Mouse (Mus musculus): ENCODE data around the gene 5730522E02Rik. TPM values are rescaled to one million over a fixed set of nuclear protein-coding genes. Genes with fewer than 3 reads are reported as not detected.
A peak's percentile ranks its signal among the peaks of the same experiment; 100 is the strongest.

The 5730522E02Rik gene
- polyA plus RNA-seq, 1 experiment from 2014 or later = 0.09 TPM

- H3K4me1 ChIP-seq (ENCODE audit: control insufficient read depth, low read depth, low read length) = no peaks in the 10 kb centered on the region
- H3K27ac ChIP-seq (ENCODE audit: low read length) = no peak overlapping the region
- no peaks in the 10 kb centered on the region for H3K9me3 ChIP-seq (replicated peaks; ENCODE audit: control insufficient read depth, low read length)
- no peak overlapping the region for H3K4me2 ChIP-seq (ENCODE audit: low read depth, low read length)
- WGBS (ENCODE audit: insufficient replicate concordance) = 69% methylated on average over 3 of the region's 3 CpGs
- no peaks in the 10 kb centered on the region for H3K36me3 ChIP-seq (ENCODE audit: control insufficient read depth, insufficient read depth)
- no peak overlapping the region for H3K9ac ChIP-seq (ENCODE audit: low read depth, low read length)
- H3K27me3 ChIP-seq (ENCODE audit: control insufficient read depth, insufficient read depth, low read depth, low read length) = no peaks in the 10 kb centered on the region
- no peak for ATAC-seq (ENCODE audit: low read depth)
- H3K4me3 ChIP-seq (ENCODE audit: low read depth, low read length) = no peak overlapping the region
Measured at GRCm38 (mm10) chr11:26112206-26112605, 98.4 kb downstream of the 5730522E02Rik start.

GRCm38 (mm10) chr11:26108647-26109046, 101.9 kb downstream of the 5730522E02Rik start:
- Histone ChIP-seq H3K4me3 (ENCODE audit: low read depth, low read length) (no peak overlapping the region), H3K4me2 (ENCODE audit: low read depth, low read length) (no peak overlapping the region), H3K4me1 (ENCODE audit: control insufficient read depth, low read depth, low read length) (no peaks in the 10 kb centered on the region), H3K27ac (ENCODE audit: low read length) (no peak overlapping the region), H3K9ac (ENCODE audit: low read depth, low read length) (no peak overlapping the region), H3K27me3 (ENCODE audit: control insufficient read depth, insufficient read depth, low read depth, low read length) (no peaks in the 10 kb centered on the region), H3K36me3 (ENCODE audit: control insufficient read depth, insufficient read depth) (no peaks in the 10 kb centered on the region), H3K9me3 (replicated peaks; ENCODE audit: control insufficient read depth, low read length) (no peaks in the 10 kb centered on the region)
- no peak for ATAC-seq (ENCODE audit: low read depth)
- WGBS (ENCODE audit: insufficient replicate concordance) = 33% methylated on average over 1 of the region's 1 CpGs

- ATAC-seq (ENCODE audit: low read depth) = no peak
- Histone ChIP-seq H3K4me3 (ENCODE audit: low read depth, low read length) (no peak overlapping the region), H3K9ac (ENCODE audit: low read depth, low read length) (no peak overlapping the region), H3K4me1 (ENCODE audit: control insufficient read depth, low read depth, low read length) (no peaks in the 10 kb centered on the region), H3K36me3 (ENCODE audit: control insufficient read depth, insufficient read depth) (no peaks in the 10 kb centered on the region), H3K27me3 (ENCODE audit: control insufficient read depth, insufficient read depth, low read depth, low read length) (no peaks in the 10 kb centered on the region), H3K27ac (ENCODE audit: low read length) (no peak overlapping the region), H3K9me3 (replicated peaks; ENCODE audit: control insufficient read depth, low read length) (no peaks in the 10 kb centered on the region), H3K4me2 (ENCODE audit: low read depth, low read length) (no peak overlapping the region)
- WGBS (ENCODE audit: insufficient replicate concordance) = 51% methylated on average over 2 of the region's 2 CpGs
Measured at GRCm38 (mm10) chr11:26104680-26105079, 105.9 kb downstream of the 5730522E02Rik start.

GRCm38 (mm10) chr11:26103698-26104097, 106.9 kb downstream of the 5730522E02Rik start:
- Histone ChIP-seq H3K36me3 (ENCODE audit: control insufficient read depth, insufficient read depth) (no peaks in the 10 kb centered on the region), H3K9ac (ENCODE audit: low read depth, low read length) (no peak overlapping the region), H3K4me2 (ENCODE audit: low read depth, low read length) (0 out of 2 replicates have a peak overlapping the region, but pooled peaks have one; percentile 1), H3K27me3 (ENCODE audit: control insufficient read depth, insufficient read depth, low read depth, low read length) (no peaks in the 10 kb centered on the region), H3K9me3 (replicated peaks; ENCODE audit: control insufficient read depth, low read length) (no peaks in the 10 kb centered on the region), H3K4me1 (ENCODE audit: control insufficient read depth, low read depth, low read length) (no peaks in the 10 kb centered on the region), H3K4me3 (ENCODE audit: low read depth, low read length) (no peak overlapping the region), H3K27ac (ENCODE audit: low read length) (no peak overlapping the region)
- WGBS (ENCODE audit: insufficient replicate concordance) = 13% methylated on average over 8 of the region's 8 CpGs
- no peak for ATAC-seq (ENCODE audit: low read depth)

- H3K4me3 ChIP-seq (ENCODE audit: low read depth, low read length) = no peak overlapping the region
- H3K27me3 ChIP-seq (ENCODE audit: control insufficient read depth, insufficient read depth, low read depth, low read length) = no peaks in the 10 kb centered on the region
- no peaks in the 10 kb centered on the region for H3K9me3 ChIP-seq (replicated peaks; ENCODE audit: control insufficient read depth, low read length)
- H3K9ac ChIP-seq (ENCODE audit: low read depth, low read length) = no peak overlapping the region
- no peaks in the 10 kb centered on the region for H3K4me1 ChIP-seq (ENCODE audit: control insufficient read depth, low read depth, low read length)
- H3K4me2 ChIP-seq (ENCODE audit: low read depth, low read length) = no peak overlapping the region
- WGBS (ENCODE audit: insufficient replicate concordance) = 26% methylated on average over 4 of the region's 4 CpGs
- ATAC-seq (ENCODE audit: low read depth) = no peak
- no peaks in the 10 kb centered on the region for H3K36me3 ChIP-seq (ENCODE audit: control insufficient read depth, insufficient read depth)
- no peak overlapping the region for H3K27ac ChIP-seq (ENCODE audit: low read length)
Measured at GRCm38 (mm10) chr11:26102878-26103277, 107.7 kb downstream of the 5730522E02Rik start.

GRCm38 (mm10) chr11:26100077-26100476, 110.5 kb downstream of the 5730522E02Rik start:
- Histone ChIP-seq H3K27me3 (ENCODE audit: control insufficient read depth, insufficient read depth, low read depth, low read length) (no peaks in the 10 kb centered on the region), H3K36me3 (ENCODE audit: control insufficient read depth, insufficient read depth) (no peaks in the 10 kb centered on the region), H3K4me3 (ENCODE audit: low read depth, low read length) (no peak overlapping the region), H3K4me2 (ENCODE audit: low read depth, low read length) (no peak overlapping the region), H3K9ac (ENCODE audit: low read depth, low read length) (no peak overlapping the region), H3K4me1 (ENCODE audit: control insufficient read depth, low read depth, low read length) (no peaks in the 10 kb centered on the region), H3K27ac (ENCODE audit: low read length) (no peak overlapping the region), H3K9me3 (replicated peaks; ENCODE audit: control insufficient read depth, low read length) (no peaks in the 10 kb centered on the region)
- 65% methylated on average over 5 of the region's 5 CpGs for WGBS (ENCODE audit: insufficient replicate concordance)
- ATAC-seq (ENCODE audit: low read depth) = no peak

- 63% methylated on average over 2 of the region's 2 CpGs for WGBS (ENCODE audit: insufficient replicate concordance)
- Histone ChIP-seq H3K9ac (ENCODE audit: low read depth, low read length) (no peak overlapping the region), H3K27ac (ENCODE audit: low read length) (no peak overlapping the region), H3K36me3 (ENCODE audit: control insufficient read depth, insufficient read depth) (no peaks in the 10 kb centered on the region), H3K9me3 (replicated peaks; ENCODE audit: control insufficient read depth, low read length) (no peaks in the 10 kb centered on the region), H3K27me3 (ENCODE audit: control insufficient read depth, insufficient read depth, low read depth, low read length) (no peaks in the 10 kb centered on the region), H3K4me2 (ENCODE audit: low read depth, low read length) (no peak overlapping the region), H3K4me1 (ENCODE audit: control insufficient read depth, low read depth, low read length) (no peaks in the 10 kb centered on the region), H3K4me3 (ENCODE audit: low read depth, low read length) (no peak overlapping the region)
- ATAC-seq (ENCODE audit: low read depth) = no peak
Measured at GRCm38 (mm10) chr11:26098933-26099332, 111.6 kb downstream of the 5730522E02Rik start.

- H3K4me3 ChIP-seq (ENCODE audit: low read depth, low read length) = no peak overlapping the region
- no peak overlapping the region for H3K4me2 ChIP-seq (ENCODE audit: low read depth, low read length)
- no peaks in the 10 kb centered on the region for H3K9me3 ChIP-seq (replicated peaks; ENCODE audit: control insufficient read depth, low read length)
- ATAC-seq (ENCODE audit: low read depth) = no peak
- H3K9ac ChIP-seq (ENCODE audit: low read depth, low read length) = no peak overlapping the region
- no peak overlapping the region for H3K27ac ChIP-seq (ENCODE audit: low read length)
- no peaks in the 10 kb centered on the region for H3K4me1 ChIP-seq (ENCODE audit: control insufficient read depth, low read depth, low read length)
- 38% methylated on average over 1 of the region's 1 CpGs for WGBS (ENCODE audit: insufficient replicate concordance)
- no peaks in the 10 kb centered on the region for H3K36me3 ChIP-seq (ENCODE audit: control insufficient read depth, insufficient read depth)
- no peaks in the 10 kb centered on the region for H3K27me3 ChIP-seq (ENCODE audit: control insufficient read depth, insufficient read depth, low read depth, low read length)
Measured at GRCm38 (mm10) chr11:26096095-26096494, 114.5 kb downstream of the 5730522E02Rik start.

- Histone ChIP-seq H3K4me3 (ENCODE audit: low read depth, low read length) (no peak overlapping the region), H3K9me3 (replicated peaks; ENCODE audit: control insufficient read depth, low read length) (no peaks in the 10 kb centered on the region), H3K4me1 (ENCODE audit: control insufficient read depth, low read depth, low read length) (no peaks in the 10 kb centered on the region), H3K9ac (ENCODE audit: low read depth, low read length) (no peak overlapping the region), H3K27me3 (ENCODE audit: control insufficient read depth, insufficient read depth, low read depth, low read length) (no peaks in the 10 kb centered on the region), H3K36me3 (ENCODE audit: control insufficient read depth, insufficient read depth) (no peaks in the 10 kb centered on the region), H3K27ac (ENCODE audit: low read length) (no peak overlapping the region), H3K4me2 (ENCODE audit: low read depth, low read length) (no peak overlapping the region)
- ATAC-seq (ENCODE audit: low read depth) = no peak
- WGBS (ENCODE audit: insufficient replicate concordance) = 55% methylated on average over 5 of the region's 5 CpGs
Measured at GRCm38 (mm10) chr11:26088993-26089392, 121.6 kb downstream of the 5730522E02Rik start.
